Mouse (Mus musculus) ES-Bruce4 (cell line): Measurements from ENCODE around the gene Thbd.

Source experiments
- CTCF ChIP-seq: IDR thresholded peaks from one replicate; pipeline ENCODE4 v1.8.1; 2011; ENCODE audit warnings: low read depth, low read length
- EP300 ChIP-seq: IDR thresholded peaks from 2 replicates; pipeline ENCODE4 v1.6.1; 2011; ENCODE audit warnings: low read depth, low read length; ENCODE audit not compliant: insufficient read depth
- POLR2A ChIP-seq: IDR thresholded peaks from one replicate; pipeline ENCODE4 v1.8.1; 2011; ENCODE audit warnings: low read length; ENCODE audit not compliant: insufficient read depth

- no peak for TF ChIP-seq CTCF
- TF ChIP-seq POLR2A, result no peak
- no peak for TF ChIP-seq EP300
Measured at GRCm38 (mm10) chr2:148419776-148420175, 11.8 kb upstream of the Thbd start.
